Mouse (Mus musculus) heart, adult 2 months (tissue): ENCODE results near the gene Cobll1. TPM values are rescaled to one million over a fixed set of nuclear protein-coding genes. Genes with fewer than 3 reads are reported as not detected.

Source experiments
- DNase-seq, 2 experiments: peaks; one replicate each; pipeline ENCODE4 v3.0.0; 2021
- H3K27ac ChIP-seq: fragments of 200-600 bp; 2 replicates; pipeline ENCODE4 v1.8.1; 2022
- H3K27me3 ChIP-seq: fragments of 200-500 bp; 2 replicates; pipeline ENCODE4 v1.6.1; 2012; ENCODE audit warnings: mild to moderate bottlenecking, low read length, inconsistent platforms, mixed read lengths; ENCODE audit not compliant: control insufficient read depth, insufficient read depth
- H3K36me3 ChIP-seq: fragments of 200-500 bp; 2 replicates; pipeline ENCODE4 v1.6.1; 2012; ENCODE audit warnings: low read length, inconsistent platforms; ENCODE audit not compliant: control insufficient read depth, insufficient read depth
- H3K4me1 ChIP-seq: fragments of 200-500 bp; 2 replicates; pipeline ENCODE4 v1.6.1; 2011; ENCODE audit warnings: low read length; ENCODE audit not compliant: control insufficient read depth, insufficient read depth
- H3K4me3 ChIP-seq: fragments of 200-600 bp; 2 replicates; pipeline ENCODE4 v1.8.1; 2022
- H3K79me2 ChIP-seq: fragments of 200-500 bp; replicated peaks from 2 replicates; pipeline ENCODE4 v1.6.1; 2012; ENCODE audit warnings: mild to moderate bottlenecking, inconsistent platforms, low read length, moderate library complexity, mixed read lengths; ENCODE audit not compliant: control insufficient read depth, insufficient read depth
- H3K9ac ChIP-seq: fragments of 200-500 bp; 2 replicates; pipeline ENCODE4 v1.6.1; 2012; ENCODE audit warnings: low read depth, mild to moderate bottlenecking, control low read depth, inconsistent platforms, low read length, mixed read lengths
- CTCF ChIP-seq: fragments of 200-600 bp; IDR thresholded peaks from 2 replicates; pipeline ENCODE4 v1.8.1; 2022; ENCODE audit warnings: antibody characterized with exemption, mild to moderate bottlenecking, moderate library complexity
- EP300 ChIP-seq: fragments of 200-500 bp; IDR thresholded peaks from 2 replicates; pipeline ENCODE4 v1.6.1; 2011; ENCODE audit warnings: low read depth, low read length, control low read depth; ENCODE audit not compliant: insufficient read depth
- POLR2A ChIP-seq: fragments of 200-500 bp; IDR thresholded peaks from 2 replicates; pipeline ENCODE4 v1.6.1; 2011; ENCODE audit warnings: mild to moderate bottlenecking, low read depth, low read length, control low read depth; ENCODE audit not compliant: insufficient read depth
- WGBS: fragments of 180-500 bp; shearing (Covaris S2); methylation state at CpG from one replicate; pipeline ENCODE4 v1.1.7; 2018; 5-methylcytosine and 5-hydroxymethylcytosine counted together
- intact Hi-C: fragments of 180-260 bp; cut with DNase I; formaldehyde crosslinking; loops from one replicate; pipeline ENCODE4 v1.15.1; 2025
- polyA plus RNA-seq: library from polyadenylated mRNA; depleted of rRNA; stranded (reverse); fragments of >200 nt; gene quantifications from 2 replicates; pipeline ENCODE4 v1.2.3, GENCODE M21; 2012
- total RNA-seq, 2 experiments: library from RNA; stranded (reverse); gene quantifications; 2 replicates each; pipeline ENCODE4 v1.2.3; 2021

Cobll1 gene
- total and polyA plus RNA-seq, 3 experiments = 19.3 to 76.8 (median 53.3) TPM

DNA sequence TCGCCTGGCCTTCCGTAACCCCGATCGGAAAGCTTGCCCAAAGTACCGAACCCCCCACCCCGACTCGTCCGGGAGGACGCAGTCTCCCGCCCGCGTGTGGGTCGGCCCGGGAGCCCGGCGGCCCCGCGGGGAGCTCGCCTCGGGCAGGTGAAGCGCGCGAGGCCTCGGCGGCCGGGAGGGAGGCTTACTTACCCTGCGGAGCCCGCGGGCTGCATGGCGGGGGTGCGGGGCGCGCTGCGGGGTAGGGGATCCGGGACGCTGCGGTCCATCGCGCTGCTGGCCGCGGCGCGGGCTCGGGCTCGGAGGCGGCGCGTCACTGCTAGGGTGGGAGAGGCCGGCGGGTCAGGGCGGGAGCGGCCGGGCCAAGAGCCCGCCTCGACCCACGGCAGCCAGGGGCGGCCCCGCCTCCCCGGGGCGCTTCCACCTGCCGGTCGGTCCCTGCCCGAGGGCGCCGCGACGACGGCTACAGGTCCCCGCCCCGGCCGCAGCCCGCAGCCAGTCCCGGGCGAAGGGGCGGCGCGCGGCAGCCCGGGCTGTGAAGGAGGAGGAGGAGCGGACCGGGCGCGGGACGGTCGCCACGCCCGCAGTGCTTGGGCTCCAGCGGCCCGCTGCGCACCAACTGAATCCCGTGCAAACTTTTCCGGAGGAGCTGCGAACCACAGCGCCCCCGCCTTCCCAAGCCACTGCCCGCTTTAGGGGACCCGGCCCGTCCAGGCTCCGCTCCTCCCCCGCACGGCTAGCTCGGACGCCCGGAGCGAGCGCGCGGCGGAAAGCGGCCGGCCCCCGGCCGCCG lies 836 bp downstream of the Cobll1 start:
- peak; percentile 90 to 94 for DNase-seq
- TF ChIP-seq CTCF = peak; percentile 45
- TF ChIP-seq EP300 = 0 out of 2 replicates have a peak, but pooled peaks have one; percentile 0
- TF ChIP-seq POLR2A = peak; percentile 58; the same call in 1 of the 2 replicates
- H3K9ac ChIP-seq = peak overlapping the region; percentile 94
- H3K4me1 ChIP-seq = peaks cover 5% of the 10 kb centered on the region
- peaks cover 13% of the 10 kb centered on the region for H3K36me3 ChIP-seq
- H3K27ac ChIP-seq = peak overlapping the region; percentile 95
- H3K4me3 ChIP-seq = peak overlapping the region; percentile 73
- H3K27me3 ChIP-seq = no peaks in the 10 kb centered on the region
- WGBS = under 1% methylated on average over 97 of the region's 114 CpGs
- peaks cover 3% of the 10 kb centered on the region; the same call in 1 of the 2 replicates for H3K79me2 ChIP-seq
- intact Hi-C loops = loop anchor here (2.0 to 5.0 kb wide), 2 partner anchors 54 to 94 kb away; no protein-coding TSS in a partner anchor

DNA sequence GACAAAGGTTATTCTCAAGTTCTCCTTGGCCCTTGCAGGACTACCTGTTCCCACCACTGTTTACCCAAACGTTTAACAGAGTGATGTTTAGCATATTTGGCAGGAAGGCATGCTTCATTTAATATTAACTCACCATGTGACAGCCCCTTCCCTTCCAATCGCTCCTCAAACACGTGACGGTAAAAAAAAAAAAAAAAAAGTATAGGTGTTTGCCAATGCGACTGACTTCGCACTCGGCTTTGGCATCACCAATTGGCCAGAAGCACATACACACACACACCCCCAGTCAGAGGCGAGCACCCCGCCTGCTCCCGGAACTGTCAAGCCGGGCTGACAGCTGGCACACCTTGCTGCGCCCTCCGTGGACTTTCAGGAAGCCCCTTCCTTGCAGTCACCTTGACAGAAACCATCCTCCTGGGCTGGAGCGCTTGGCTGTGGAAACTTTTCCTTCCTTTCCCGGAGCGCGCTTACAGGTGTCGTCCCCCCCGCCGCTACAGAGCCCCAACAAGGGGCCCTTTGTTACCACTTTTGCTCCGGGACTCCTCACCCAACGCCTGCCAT lies 1.5 kb downstream of the Cobll1 start:
- intact Hi-C loops = loop anchor here (2.0 to 5.0 kb wide), 2 partner anchors 55 to 93 kb away; no protein-coding TSS in a partner anchor
- H3K4me3 ChIP-seq = peak overlapping the region; percentile 73
- peak in 1 of 2 experiments; percentile 74 for DNase-seq
- TF ChIP-seq POLR2A (peak; percentile 54; the same call in 1 of the 2 replicates), CTCF (no peak), EP300 (0 out of 2 replicates have a peak, but pooled peaks have one; percentile 29)
- H3K9ac ChIP-seq = peak overlapping the region; percentile 94
- peaks cover 5% of the 10 kb centered on the region; the same call in 1 of the 2 replicates for H3K79me2 ChIP-seq
- WGBS = 1% methylated on average over 22 of the region's 22 CpGs
- H3K27me3 ChIP-seq = no peaks in the 10 kb centered on the region
- H3K27ac ChIP-seq = peak overlapping the region; percentile 95
- peaks cover 8% of the 10 kb centered on the region for H3K4me1 ChIP-seq
- H3K36me3 ChIP-seq = peaks cover 13% of the 10 kb centered on the region

DNA sequence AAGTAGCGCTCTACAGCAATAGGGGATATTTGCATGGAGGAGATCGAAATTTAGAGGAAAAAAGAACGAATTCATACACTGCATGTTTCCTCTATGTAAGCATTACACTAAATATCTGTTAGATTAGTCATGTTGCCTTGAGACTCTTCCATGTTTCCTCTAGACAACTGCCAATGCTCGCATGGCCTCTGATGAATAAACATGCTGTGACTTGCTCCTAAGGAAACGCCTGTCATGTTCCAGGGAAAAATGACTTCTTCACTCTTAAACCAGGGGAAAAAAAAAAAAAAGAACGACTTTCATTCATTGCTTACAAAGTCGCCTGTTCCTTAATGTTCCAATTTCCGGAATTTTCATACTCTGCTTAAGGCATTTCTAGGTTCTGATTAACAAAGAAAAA lies 2.1 kb downstream of the Cobll1 start:
- peaks cover 8% of the 10 kb centered on the region for H3K4me1 ChIP-seq
- TF ChIP-seq CTCF (no peak), EP300 (no peak), POLR2A (no peak)
- H3K27me3 ChIP-seq = no peaks in the 10 kb centered on the region
- H3K9ac ChIP-seq = peak overlapping the region; percentile 38; the same call in 1 of the 2 replicates
- peaks cover 5% of the 10 kb centered on the region; the same call in 1 of the 2 replicates for H3K79me2 ChIP-seq
- peak overlapping the region; percentile 95 for H3K27ac ChIP-seq
- intact Hi-C loops = loop anchor here (5.0 kb wide), 1 partner anchor 55 kb away; no protein-coding TSS in a partner anchor
- 32% methylated on average over 8 of the region's 8 CpGs for WGBS
- no peak for DNase-seq
- peak overlapping the region; percentile 73 for H3K4me3 ChIP-seq
- H3K36me3 ChIP-seq = peaks cover 13% of the 10 kb centered on the region

DNA sequence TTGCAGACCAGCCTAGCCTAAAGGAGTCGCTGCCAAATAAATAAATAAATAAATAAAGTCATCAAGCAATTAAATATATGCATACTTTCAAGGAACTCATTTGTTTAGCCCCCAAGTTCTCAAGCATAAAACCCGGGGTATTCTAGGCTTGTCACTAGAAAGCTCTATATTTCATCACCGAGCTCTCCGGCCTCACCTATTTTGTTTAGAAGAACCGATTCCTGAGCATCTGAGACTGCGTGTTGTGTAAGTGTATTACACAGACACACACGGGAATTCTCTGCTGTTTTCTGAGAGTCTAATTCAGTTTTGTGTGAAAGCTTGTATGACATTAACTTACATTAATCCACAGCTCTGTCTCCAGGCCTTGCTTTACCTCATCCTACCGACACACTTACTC lies 2.6 kb downstream of the Cobll1 start:
- Histone ChIP-seq H3K27ac (peak overlapping the region; percentile 95; the same call in 1 of the 2 replicates), H3K4me1 (peaks cover 8% of the 10 kb centered on the region), H3K4me3 (peak overlapping the region; percentile 73; the same call in 1 of the 2 replicates), H3K27me3 (no peaks in the 10 kb centered on the region), H3K79me2 (peaks cover 5% of the 10 kb centered on the region; the same call in 1 of the 2 replicates), H3K9ac (no peak overlapping the region; the same call in 1 of the 2 replicates), H3K36me3 (peaks cover 13% of the 10 kb centered on the region)
- TF ChIP-seq POLR2A = no peak
- TF ChIP-seq CTCF = no peak
- TF ChIP-seq EP300 = no peak
- WGBS = 76% methylated on average over 8 of the region's 8 CpGs
- no peak for DNase-seq
- intact Hi-C loops = loop anchor here (5.0 kb wide), 1 partner anchor 56 kb away; no protein-coding TSS in a partner anchor

DNA sequence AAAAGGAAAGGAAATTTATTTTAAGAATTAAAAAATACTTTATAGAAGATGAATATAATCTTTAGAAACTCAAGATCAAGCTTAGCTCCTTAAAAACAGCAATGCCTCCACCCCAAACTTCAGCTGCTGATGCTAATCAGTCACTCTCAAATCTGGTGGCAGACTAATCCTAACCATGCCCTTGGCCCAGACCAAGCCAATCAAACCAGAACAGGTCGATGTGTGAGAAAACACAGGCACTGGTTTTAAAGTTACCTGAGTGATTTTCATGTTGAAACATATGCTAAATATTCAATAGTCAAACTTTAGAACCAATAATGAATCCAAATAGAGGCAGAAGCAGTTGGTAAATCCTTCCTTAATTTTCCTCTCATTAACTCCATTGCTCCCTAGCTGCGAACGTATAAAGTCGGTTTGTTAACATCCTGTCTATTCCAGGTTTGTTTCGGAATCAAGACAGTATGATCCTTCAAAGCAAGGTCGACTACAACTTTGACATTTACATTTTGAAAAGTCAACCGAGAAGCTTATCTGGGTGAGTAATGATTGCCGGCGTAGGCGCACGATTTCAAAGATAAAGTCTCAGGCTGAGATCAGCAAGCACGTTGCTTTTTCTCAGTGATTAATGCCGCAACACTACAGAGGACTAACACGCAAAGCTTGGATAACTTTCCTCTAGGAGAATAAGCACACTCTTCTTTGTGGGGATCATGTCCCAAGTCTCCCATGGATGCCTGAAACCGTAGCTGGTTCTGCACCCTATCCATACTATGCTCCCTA lies 6.3 kb downstream of the Cobll1 start:
- peak overlapping the region; percentile 34; the same call in 1 of the 2 replicates for H3K9ac ChIP-seq
- intact Hi-C loops = no loop called here
- peaks cover 26% of the 10 kb centered on the region for H3K36me3 ChIP-seq
- DNase-seq = no peak
- no peak overlapping the region for H3K4me3 ChIP-seq
- peaks cover 5% of the 10 kb centered on the region; the same call in 1 of the 2 replicates for H3K79me2 ChIP-seq
- no peaks in the 10 kb centered on the region for H3K27me3 ChIP-seq
- TF ChIP-seq POLR2A (no peak), EP300 (no peak), CTCF (no peak)
- 56% methylated on average over 15 of the region's 15 CpGs for WGBS
- peaks cover 15% of the 10 kb centered on the region for H3K4me1 ChIP-seq
- peak overlapping the region; percentile 10; the same call in 1 of the 2 replicates for H3K27ac ChIP-seq
